Mouse (Mus musculus): ENCODE measurements around the gene Psmb11. TPM values are rescaled to one million over a fixed set of nuclear protein-coding genes. Genes with fewer than 3 reads are reported as not detected.

Psmb11 gene
- polyA plus RNA-seq, 1 experiment from 2014 or later: not detected

DNA sequence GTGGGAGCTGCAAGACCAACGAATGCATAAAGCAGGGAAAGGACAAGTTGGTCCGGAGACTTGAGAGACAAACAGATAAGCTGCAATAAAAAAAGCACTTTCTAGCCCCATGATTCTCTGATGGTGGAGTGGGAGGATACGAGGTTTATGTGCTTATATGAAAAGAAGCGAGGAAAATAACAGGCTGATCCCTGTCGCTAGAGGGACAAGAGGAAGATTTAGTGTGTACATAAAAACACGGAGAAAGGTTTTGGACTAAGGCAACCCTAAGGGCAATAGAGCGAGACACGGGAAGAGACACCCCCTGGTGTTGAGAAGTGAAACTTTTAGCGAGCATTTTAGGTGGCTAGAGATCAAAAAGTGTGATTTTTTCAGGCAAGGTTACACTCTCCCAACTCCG is 43.2 kb upstream of the Psmb11 start:
- peaks cover 3% of the 10 kb centered on the region; the same call in 1 of the 2 replicates for H3K27me3 ChIP-seq (replicated peaks; ENCODE audit: control insufficient read depth, insufficient read depth, low read length)
- no peak for ATAC-seq
- no peaks in the 10 kb centered on the region for H3K9me3 ChIP-seq (ENCODE audit: control insufficient read depth, low read length)
- peak overlapping the region; percentile 95 for H3K4me2 ChIP-seq (ENCODE audit: low read length)
- peak overlapping the region; percentile 16 for H3K27ac ChIP-seq (ENCODE audit: low read length)
- H3K36me3 ChIP-seq (ENCODE audit: control insufficient read depth, insufficient read depth): no peaks in the 10 kb centered on the region
- H3K4me1 ChIP-seq (replicated peaks; ENCODE audit: control insufficient read depth, insufficient read depth, low read length): peaks cover 40% of the 10 kb centered on the region
- WGBS: under 1% methylated on average over 10 of the region's 10 CpGs
- H3K9ac ChIP-seq (replicated peaks; ENCODE audit: low read depth, low read length): peak overlapping the region; percentile 53
- H3K4me3 ChIP-seq (replicated peaks; ENCODE audit: low read length): peak overlapping the region; percentile 70

DNA sequence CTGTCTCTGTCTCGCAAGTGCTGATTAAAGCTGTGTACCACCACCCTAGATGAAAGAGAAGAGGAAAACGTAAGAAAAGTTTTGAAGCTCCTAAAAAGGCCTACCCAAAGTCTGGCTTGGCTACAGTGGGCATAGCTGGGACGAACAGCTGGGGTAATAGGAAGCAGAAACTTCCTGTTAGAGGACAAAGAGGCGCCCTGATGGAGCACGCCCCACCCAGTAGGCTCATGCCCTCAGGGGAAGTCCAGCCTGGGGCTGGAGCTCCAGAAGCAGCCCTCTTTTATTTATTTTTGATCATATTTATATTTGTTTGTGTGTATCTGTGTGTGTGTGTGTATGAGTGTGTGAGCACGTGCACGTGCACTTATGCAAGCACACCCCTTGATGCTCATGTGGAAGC is 41.6 kb upstream of the Psmb11 start:
- no peak overlapping the region for H3K4me2 ChIP-seq (ENCODE audit: low read length)
- no peak overlapping the region for H3K4me3 ChIP-seq (replicated peaks; ENCODE audit: low read length)
- H3K4me1 ChIP-seq (replicated peaks; ENCODE audit: control insufficient read depth, insufficient read depth, low read length): peaks cover 27% of the 10 kb centered on the region
- H3K9ac ChIP-seq (replicated peaks; ENCODE audit: low read depth, low read length): no peak overlapping the region
- WGBS: 90% methylated on average over 7 of the region's 7 CpGs
- no peaks in the 10 kb centered on the region for H3K36me3 ChIP-seq (ENCODE audit: control insufficient read depth, insufficient read depth)
- ATAC-seq: no peak
- H3K9me3 ChIP-seq (ENCODE audit: control insufficient read depth, low read length): no peaks in the 10 kb centered on the region
- no peak overlapping the region for H3K27ac ChIP-seq (ENCODE audit: low read length)
- peaks cover 3% of the 10 kb centered on the region; the same call in 1 of the 2 replicates for H3K27me3 ChIP-seq (replicated peaks; ENCODE audit: control insufficient read depth, insufficient read depth, low read length)

GRCm38 (mm10) chr14:54582536-54582935 is 38.7 kb upstream of the Psmb11 start:
- Histone ChIP-seq H3K27me3 (replicated peaks; ENCODE audit: control insufficient read depth, insufficient read depth, low read length) (no peaks in the 10 kb centered on the region), H3K4me2 (ENCODE audit: low read length) (no peak overlapping the region), H3K27ac (ENCODE audit: low read length) (no peak overlapping the region), H3K4me1 (replicated peaks; ENCODE audit: control insufficient read depth, insufficient read depth, low read length) (peaks cover 7% of the 10 kb centered on the region), H3K4me3 (replicated peaks; ENCODE audit: low read length) (no peak overlapping the region), H3K9me3 (ENCODE audit: control insufficient read depth, low read length) (no peaks in the 10 kb centered on the region), H3K9ac (replicated peaks; ENCODE audit: low read depth, low read length) (no peak overlapping the region), H3K36me3 (ENCODE audit: control insufficient read depth, insufficient read depth) (no peaks in the 10 kb centered on the region)
- ATAC-seq: no peak
- 90% methylated on average over 9 of the region's 9 CpGs for WGBS

DNA sequence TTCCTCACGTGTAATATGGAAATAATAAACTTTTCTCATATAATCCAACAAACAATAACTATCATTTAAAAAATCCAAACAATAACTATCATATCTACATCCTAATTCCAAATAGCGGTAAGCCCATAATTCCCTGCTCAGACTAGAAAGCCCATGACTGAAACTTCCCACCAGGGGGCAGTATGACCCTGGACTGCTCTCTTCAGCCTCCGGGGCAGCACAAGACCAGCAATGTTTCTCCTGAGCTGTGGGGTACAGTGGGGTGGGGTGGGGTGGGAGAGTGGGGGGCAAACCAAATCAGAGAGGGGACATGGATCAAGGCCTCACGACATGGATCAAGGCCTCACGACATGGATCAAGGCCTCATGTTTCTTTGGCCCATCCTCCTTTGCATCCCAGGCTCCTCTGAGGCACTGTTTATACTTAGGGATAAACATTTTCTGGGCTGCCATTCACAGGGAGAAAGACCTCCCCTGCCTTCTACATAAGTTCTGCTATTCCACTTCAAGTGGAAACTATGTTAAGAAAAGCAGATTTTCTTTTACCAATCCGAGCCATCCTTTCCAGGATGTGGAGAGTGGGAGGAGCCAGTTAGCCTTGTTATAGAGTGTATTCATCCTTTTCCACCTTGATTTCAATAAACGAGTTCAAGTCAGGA is 37.4 kb upstream of the Psmb11 start:
- no peaks in the 10 kb centered on the region for H3K4me1 ChIP-seq (replicated peaks; ENCODE audit: control insufficient read depth, insufficient read depth, low read length)
- no peaks in the 10 kb centered on the region for H3K27me3 ChIP-seq (replicated peaks; ENCODE audit: control insufficient read depth, insufficient read depth, low read length)
- H3K4me3 ChIP-seq (replicated peaks; ENCODE audit: low read length): no peak overlapping the region
- no peak overlapping the region for H3K27ac ChIP-seq (ENCODE audit: low read length)
- 39% methylated on average over 7 of the region's 7 CpGs for WGBS
- H3K9ac ChIP-seq (replicated peaks; ENCODE audit: low read depth, low read length): no peak overlapping the region
- H3K4me2 ChIP-seq (ENCODE audit: low read length): no peak overlapping the region
- no peaks in the 10 kb centered on the region for H3K36me3 ChIP-seq (ENCODE audit: control insufficient read depth, insufficient read depth)
- 0 out of 2 replicates have a peak, but pooled peaks have one; percentile 38 for ATAC-seq
- no peaks in the 10 kb centered on the region for H3K9me3 ChIP-seq (ENCODE audit: control insufficient read depth, low read length)

DNA sequence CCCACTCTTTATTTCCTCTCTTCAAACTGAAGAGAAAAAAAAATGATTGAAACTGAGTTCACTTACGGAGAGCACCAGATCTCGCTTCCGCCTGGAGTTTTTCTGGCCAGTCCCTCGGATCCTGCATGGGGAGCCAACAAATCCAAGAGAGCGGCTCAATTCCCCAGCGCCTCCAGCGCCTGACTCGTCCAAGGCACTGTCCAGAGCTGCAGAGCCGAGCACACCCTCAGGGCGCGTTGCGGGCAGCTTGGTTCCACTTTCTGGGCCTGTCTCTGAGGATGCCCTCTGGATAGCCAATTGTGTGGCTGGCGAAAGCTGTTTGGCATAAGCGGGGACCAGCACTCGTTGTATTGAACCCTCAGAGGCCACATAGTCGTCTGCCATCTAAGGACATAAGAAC is 30.2 kb upstream of the Psmb11 start:
- Histone ChIP-seq H3K4me2 (ENCODE audit: low read length) (no peak overlapping the region), H3K4me1 (replicated peaks; ENCODE audit: control insufficient read depth, insufficient read depth, low read length) (no peaks in the 10 kb centered on the region), H3K9ac (replicated peaks; ENCODE audit: low read depth, low read length) (no peak overlapping the region), H3K27me3 (replicated peaks; ENCODE audit: control insufficient read depth, insufficient read depth, low read length) (no peaks in the 10 kb centered on the region), H3K36me3 (ENCODE audit: control insufficient read depth, insufficient read depth) (no peaks in the 10 kb centered on the region), H3K4me3 (replicated peaks; ENCODE audit: low read length) (no peak overlapping the region), H3K27ac (ENCODE audit: low read length) (no peak overlapping the region), H3K9me3 (ENCODE audit: control insufficient read depth, low read length) (no peaks in the 10 kb centered on the region)
- 90% methylated on average over 16 of the region's 16 CpGs for WGBS
- ATAC-seq: no peak

- ATAC-seq: no peak
- Histone ChIP-seq H3K9me3 (ENCODE audit: control insufficient read depth, low read length) (no peaks in the 10 kb centered on the region), H3K4me1 (replicated peaks; ENCODE audit: control insufficient read depth, insufficient read depth, low read length) (no peaks in the 10 kb centered on the region), H3K36me3 (ENCODE audit: control insufficient read depth, insufficient read depth) (no peaks in the 10 kb centered on the region), H3K9ac (replicated peaks; ENCODE audit: low read depth, low read length) (no peak overlapping the region), H3K27me3 (replicated peaks; ENCODE audit: control insufficient read depth, insufficient read depth, low read length) (no peaks in the 10 kb centered on the region), H3K4me2 (ENCODE audit: low read length) (no peak overlapping the region), H3K27ac (ENCODE audit: low read length) (no peak overlapping the region), H3K4me3 (replicated peaks; ENCODE audit: low read length) (no peak overlapping the region)
- 54% methylated on average over 10 of the region's 10 CpGs for WGBS
Measured at GRCm38 (mm10) chr14:54592319-54592934, 28.8 kb upstream of the Psmb11 start.

DNA sequence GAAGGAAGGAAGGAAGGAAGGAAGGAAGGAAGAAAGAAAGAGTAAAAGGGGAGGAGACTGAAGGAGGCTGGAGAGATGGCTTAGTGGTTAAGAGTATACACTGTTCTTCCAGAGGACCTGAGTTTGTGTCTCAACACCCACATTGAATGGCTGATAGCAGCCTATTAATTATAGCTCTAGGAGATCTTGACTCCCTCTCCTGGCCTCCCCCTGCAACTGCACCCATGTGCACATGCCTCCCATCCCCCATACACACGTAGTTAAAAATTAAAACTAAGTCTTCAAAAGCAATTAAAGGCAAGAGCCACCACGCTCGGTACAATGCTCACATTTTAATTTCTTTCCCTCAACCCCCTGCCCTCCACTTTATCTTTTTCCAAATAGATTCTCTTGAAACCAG is 27.2 kb upstream of the Psmb11 start:
- Histone ChIP-seq H3K4me1 (replicated peaks; ENCODE audit: control insufficient read depth, insufficient read depth, low read length) (no peaks in the 10 kb centered on the region), H3K9me3 (ENCODE audit: control insufficient read depth, low read length) (no peaks in the 10 kb centered on the region), H3K27ac (ENCODE audit: low read length) (no peak overlapping the region), H3K4me3 (replicated peaks; ENCODE audit: low read length) (no peak overlapping the region), H3K4me2 (ENCODE audit: low read length) (no peak overlapping the region), H3K27me3 (replicated peaks; ENCODE audit: control insufficient read depth, insufficient read depth, low read length) (no peaks in the 10 kb centered on the region), H3K9ac (replicated peaks; ENCODE audit: low read depth, low read length) (no peak overlapping the region), H3K36me3 (ENCODE audit: control insufficient read depth, insufficient read depth) (no peaks in the 10 kb centered on the region)
- 85% methylated on average over 3 of the region's 3 CpGs for WGBS
- ATAC-seq: no peak

DNA sequence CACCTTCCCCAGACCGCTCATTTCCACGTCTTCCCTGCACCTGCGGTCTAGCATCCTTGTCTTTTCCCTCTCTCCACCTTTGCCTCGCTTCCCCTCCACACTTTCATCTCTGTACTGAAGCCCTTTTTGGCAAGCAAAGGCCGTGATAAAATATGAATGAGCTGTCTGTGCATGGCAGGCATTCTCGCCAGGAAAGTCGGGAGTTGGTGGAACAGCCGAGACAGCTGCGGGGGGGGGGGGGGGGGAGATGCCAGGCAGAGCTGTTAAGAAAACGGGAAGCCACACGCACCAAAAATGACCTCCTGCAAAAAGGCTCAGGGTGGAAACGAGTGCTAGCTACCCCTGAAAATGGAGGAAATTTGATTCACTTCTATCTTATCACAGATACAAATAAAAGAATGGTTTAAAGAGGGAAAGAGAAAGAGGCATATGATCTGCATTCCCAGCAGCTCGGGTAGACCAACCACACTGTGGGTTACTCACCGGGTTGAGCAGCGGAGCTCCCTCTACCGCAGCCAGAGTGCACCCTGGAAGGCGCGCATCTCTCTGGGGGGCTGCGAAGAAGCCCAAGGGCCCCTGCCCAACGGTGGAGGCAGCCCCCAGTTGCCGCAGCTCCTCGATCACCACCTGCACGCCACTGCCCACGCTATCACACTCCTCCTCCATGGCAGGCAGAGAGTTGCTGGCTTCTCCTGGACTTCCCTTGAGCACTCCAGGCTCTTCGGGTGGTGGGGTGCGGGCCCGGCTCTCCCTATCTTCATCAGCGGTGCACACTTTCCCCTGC is 26.4 kb upstream of the Psmb11 start:
- 63% methylated on average over 28 of the region's 28 CpGs for WGBS
- H3K27ac ChIP-seq (ENCODE audit: low read length): peak overlapping the region; percentile 25; the same call in 1 of the 2 replicates
- ATAC-seq: peak; percentile 54

GRCm38 (mm10) chr14:54597084-54597483 is 24.1 kb upstream of the Psmb11 start:
- Histone ChIP-seq H3K27ac (ENCODE audit: low read length) (no peak overlapping the region), H3K27me3 (replicated peaks; ENCODE audit: control insufficient read depth, insufficient read depth, low read length) (no peaks in the 10 kb centered on the region), H3K36me3 (ENCODE audit: control insufficient read depth, insufficient read depth) (no peaks in the 10 kb centered on the region), H3K9ac (replicated peaks; ENCODE audit: low read depth, low read length) (no peak overlapping the region), H3K9me3 (ENCODE audit: control insufficient read depth, low read length) (no peaks in the 10 kb centered on the region), H3K4me1 (replicated peaks; ENCODE audit: control insufficient read depth, insufficient read depth, low read length) (peaks cover under 1% of the 10 kb centered on the region), H3K4me2 (ENCODE audit: low read length) (no peak overlapping the region), H3K4me3 (replicated peaks; ENCODE audit: low read length) (no peak overlapping the region)
- 80% methylated on average over 7 of the region's 7 CpGs for WGBS
- no peak for ATAC-seq

More for the DNA sequence above, 26.4 kb upstream of the Psmb11 start:
- Histone ChIP-seq H3K4me2 (ENCODE audit: low read length) (0 out of 2 replicates have a peak overlapping the region, but pooled peaks have one; percentile 8), H3K27me3 (replicated peaks; ENCODE audit: control insufficient read depth, insufficient read depth, low read length) (no peaks in the 10 kb centered on the region), H3K4me1 (replicated peaks; ENCODE audit: control insufficient read depth, insufficient read depth, low read length) (no peaks in the 10 kb centered on the region), H3K36me3 (ENCODE audit: control insufficient read depth, insufficient read depth) (no peaks in the 10 kb centered on the region), H3K4me3 (replicated peaks; ENCODE audit: low read length) (no peak overlapping the region), H3K9ac (replicated peaks; ENCODE audit: low read depth, low read length) (no peak overlapping the region), H3K9me3 (ENCODE audit: control insufficient read depth, low read length) (no peaks in the 10 kb centered on the region)

Data from forebrain, embryonic 16.5 days (tissue).